Mouse (Mus musculus) right cerebral cortex, postnatal 10 days (tissue): Measurements from ENCODE around the gene Pole2.

ENCODE experiments used
- DNase-seq, 2 experiments: peaks; one replicate each; pipeline ENCODE4 v3.0.0; 2021; ENCODE audit warnings: low spot score in 2 of 2

Gene Pole2

GRCm38 (mm10) chr12:69210056-69210979 lies 17.7 kb downstream of the Pole2 start:
- no peak for DNase-seq

GRCm38 (mm10) chr12:69208520-69208919 lies 19.5 kb downstream of the Pole2 start:
- DNase-seq = no peak

- no peak for DNase-seq
Measured at GRCm38 (mm10) chr12:69207926-69208325, 20.1 kb downstream of the Pole2 start.

GRCm38 (mm10) chr12:69207396-69207795 lies 20.6 kb downstream of the Pole2 start:
- no peak for DNase-seq

GRCm38 (mm10) chr12:69204052-69204833 lies 23.8 kb downstream of the Pole2 start, which contains the start of gene Gm49384:
Gene Gm49384, minus strand, starts transcription at chr12:69204267.
- DNase-seq = no peak

GRCm38 (mm10) chr12:69198985-69199384 lies 29.0 kb downstream of the Pole2 start:
- no peak for DNase-seq

GRCm38 (mm10) chr12:69198164-69198535 lies 29.8 kb downstream of the Pole2 start, which contains the start of gene Dnaaf2:
Gene Dnaaf2, minus strand, starts transcription at chr12:69198429.
- DNase-seq = peak; percentile 81 to 82

- DNase-seq = peak; percentile 53 to 65
Measured at GRCm38 (mm10) chr12:69197378-69198163, 30.4 kb downstream of the Pole2 start.

- DNase-seq = peak; percentile 81 to 83
Measured at GRCm38 (mm10) chr12:69196444-69197377, 31.3 kb downstream of the Pole2 start, which contains the start of gene Gm49383. Gene Gm49383, minus strand, starts transcription at chr12:69197104.

GRCm38 (mm10) chr12:69192637-69193036 lies 35.4 kb downstream of the Pole2 start:
- DNase-seq = no peak

- DNase-seq = no peak
Measured at GRCm38 (mm10) chr12:69191396-69191795, 36.6 kb downstream of the Pole2 start.

GRCm38 (mm10) chr12:69190522-69190921 lies 37.5 kb downstream of the Pole2 start:
- no peak for DNase-seq

- DNase-seq = no peak
Measured at GRCm38 (mm10) chr12:69190074-69190473, 37.9 kb downstream of the Pole2 start.

GRCm38 (mm10) chr12:69186811-69187471 lies 41.1 kb downstream of the Pole2 start:
- no peak for DNase-seq

- DNase-seq = no peak
Measured at GRCm38 (mm10) chr12:69185371-69185770, 42.6 kb downstream of the Pole2 start.

GRCm38 (mm10) chr12:69184342-69185295 lies 43.4 kb downstream of the Pole2 start:
- peak; percentile 64 to 68 for DNase-seq

- peak; percentile 99 to 100 for DNase-seq
Measured at GRCm38 (mm10) chr12:69183583-69184308, 44.2 kb downstream of the Pole2 start, which contains the start of the genes Rpl36al and Mgat2. Gene Rpl36al, minus strand, starts transcription at chr12:69184083. Gene Mgat2, plus strand, starts transcription at chr12:69184157.

- DNase-seq = no peak
Measured at GRCm38 (mm10) chr12:69181800-69182199, 46.2 kb downstream of the Pole2 start.
